Mouse (Mus musculus) fibroblast of lung, adult 2 months (primary cell): ENCODE data around the gene Itpr2.

Source experiments
- DNase-seq: peaks from one replicate; pipeline ENCODE4 v3.0.0-alpha.2; 2011; ENCODE audit warnings: low read depth

The Itpr2 gene

GRCm38 (mm10) chr6:146416461-146416860 lies 85.6 kb downstream of the Itpr2 start:
- no peak for DNase-seq

- no peak for DNase-seq
Measured at GRCm38 (mm10) chr6:146414094-146414493, 87.9 kb downstream of the Itpr2 start.

- no peak for DNase-seq
Measured at GRCm38 (mm10) chr6:146411446-146412070, 90.5 kb downstream of the Itpr2 start.

- no peak for DNase-seq
Measured at GRCm38 (mm10) chr6:146410427-146410810, 91.6 kb downstream of the Itpr2 start.

- DNase-seq: peak; percentile 91
Measured at GRCm38 (mm10) chr6:146409692-146410426, 92.2 kb downstream of the Itpr2 start.

- no peak for DNase-seq
Measured at GRCm38 (mm10) chr6:146405380-146405779, 96.6 kb downstream of the Itpr2 start.

GRCm38 (mm10) chr6:146404876-146405275 lies 97.1 kb downstream of the Itpr2 start:
- no peak for DNase-seq

GRCm38 (mm10) chr6:146404156-146404555 lies 97.9 kb downstream of the Itpr2 start:
- DNase-seq: no peak

GRCm38 (mm10) chr6:146402905-146403642 lies 98.9 kb downstream of the Itpr2 start:
- no peak for DNase-seq

- no peak for DNase-seq
Measured at GRCm38 (mm10) chr6:146397803-146398202, 104.2 kb downstream of the Itpr2 start.

GRCm38 (mm10) chr6:146396253-146396652 lies 105.8 kb downstream of the Itpr2 start:
- DNase-seq: no peak

GRCm38 (mm10) chr6:146395616-146396015 lies 106.4 kb downstream of the Itpr2 start:
- DNase-seq: no peak

GRCm38 (mm10) chr6:146392188-146392587 lies 109.8 kb downstream of the Itpr2 start:
- no peak for DNase-seq

GRCm38 (mm10) chr6:146390159-146390558 lies 111.9 kb downstream of the Itpr2 start:
- DNase-seq: no peak

- DNase-seq: no peak
Measured at GRCm38 (mm10) chr6:146388010-146388409, 114.0 kb downstream of the Itpr2 start.

- DNase-seq: no peak
Measured at GRCm38 (mm10) chr6:146387039-146387713, 114.8 kb downstream of the Itpr2 start.

- no peak for DNase-seq
Measured at GRCm38 (mm10) chr6:146379263-146379662, 122.8 kb downstream of the Itpr2 start.

- no peak for DNase-seq
Measured at GRCm38 (mm10) chr6:146371511-146371910, 130.5 kb downstream of the Itpr2 start.

GRCm38 (mm10) chr6:146366180-146366579 lies 135.8 kb downstream of the Itpr2 start:
- DNase-seq: no peak

- DNase-seq: peak; percentile 61
Measured at GRCm38 (mm10) chr6:146357911-146358310, 144.1 kb downstream of the Itpr2 start.

- DNase-seq: no peak
Measured at GRCm38 (mm10) chr6:146352258-146352805, 149.7 kb downstream of the Itpr2 start.

- no peak for DNase-seq
Measured at GRCm38 (mm10) chr6:146351816-146352215, 150.2 kb downstream of the Itpr2 start.
